Mouse (Mus musculus): ENCODE measurements around the gene Ptpra. TPM values are rescaled to one million over a fixed set of nuclear protein-coding genes. Genes with fewer than 3 reads are reported as not detected.
"Not testable (repeated sequence)": the region's sequence is repeated elsewhere in the genome, so short reads cannot be mapped to it uniquely, and the experiment has no call there.

The Ptpra gene
- total RNA-seq, 2 experiments from 2014 or later = 15.5 to 20.6 TPM

DNA sequence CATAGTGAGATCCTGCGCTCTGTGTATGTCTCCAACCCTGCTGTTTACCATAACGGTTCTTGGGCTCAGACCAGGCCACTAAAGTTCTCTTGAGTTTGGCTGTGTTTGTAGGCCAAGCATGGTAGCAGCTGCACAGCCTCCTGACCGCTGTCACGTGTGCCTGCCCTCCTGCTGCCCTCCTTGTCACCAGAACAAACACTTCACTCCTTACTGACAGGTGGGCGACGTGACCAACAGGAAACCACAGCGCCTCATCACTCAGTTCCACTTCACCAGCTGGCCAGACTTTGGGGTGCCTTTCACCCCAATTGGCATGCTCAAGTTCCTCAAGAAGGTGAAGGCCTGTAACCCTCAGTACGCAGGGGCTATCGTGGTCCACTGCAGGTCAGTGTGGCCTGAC lies 90.2 kb downstream of the Ptpra start:
- DNase-seq = no peak
- intact Hi-C loops (cut with DNase I) = no loop called here

DNA sequence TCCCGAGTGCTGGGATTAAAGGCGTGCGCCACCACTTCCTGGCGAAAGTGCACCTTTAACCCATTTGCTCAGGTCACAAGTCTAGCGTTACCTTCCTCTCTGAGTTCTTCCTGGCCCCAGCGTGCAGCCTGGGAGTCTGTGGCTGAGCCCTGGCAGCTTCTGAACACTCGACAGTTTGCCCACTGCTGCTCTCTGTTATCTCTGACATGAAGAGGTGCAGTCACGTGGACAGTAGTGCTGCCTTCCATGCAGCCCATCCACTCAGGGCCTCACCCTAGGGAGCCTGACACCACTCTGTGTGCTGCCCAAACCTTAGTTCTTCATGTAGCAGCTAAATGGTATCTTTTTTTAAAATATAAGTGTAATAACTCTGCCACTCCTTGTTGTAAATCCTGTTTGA lies 96.9 kb downstream of the Ptpra start:
- intact Hi-C loops (cut with DNase I) = no loop called here
- DNase-seq = no peak

GRCm38 (mm10) chr2:130554841-130555240 lies 104.8 kb downstream of the Ptpra start:
- DNase-seq = no peak
- intact Hi-C loops (cut with DNase I) = no loop called here

- DNase-seq = no peak
- intact Hi-C loops (cut with DNase I) = no loop called here
These were observed 106.2 kb downstream of the Ptpra start for GRCm38 (mm10) chr2:130556292-130556691.

- intact Hi-C loops (cut with DNase I) = no loop called here
- DNase-seq = no peak
These were observed 107.4 kb downstream of the Ptpra start for GRCm38 (mm10) chr2:130557462-130557861.

DNA sequence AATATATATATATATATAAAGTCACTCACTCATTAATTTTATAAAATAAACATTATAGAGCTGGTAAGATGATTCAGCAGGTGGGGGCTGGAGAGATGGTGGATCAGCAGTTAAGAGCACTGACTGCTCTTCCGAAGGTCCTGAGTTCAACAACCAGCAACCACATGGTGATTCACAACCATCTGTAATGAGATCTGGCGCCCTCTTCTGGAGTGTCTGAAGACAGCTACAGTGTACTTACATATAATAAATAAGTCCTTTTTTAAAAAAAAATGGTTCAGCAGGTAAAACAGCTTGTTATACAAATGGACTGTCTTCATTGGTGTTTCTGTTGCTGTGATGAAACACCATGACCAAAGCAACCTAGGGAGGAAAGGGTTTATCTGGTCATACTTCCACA lies 107.9 kb downstream of the Ptpra start:
- DNase-seq = no peak
- intact Hi-C loops (cut with DNase I) = no loop called here

GRCm38 (mm10) chr2:130563212-130564055 lies 113.4 kb downstream of the Ptpra start, which contains the start of gene Mrps26:
Gene Mrps26, plus strand, starts transcription at chr2:130563742.
- DNase-seq = peak; percentile 82 to 91
- intact Hi-C loops (cut with DNase I) = loop anchor here (5.0 kb wide), 1 partner anchor 34 kb away; no protein-coding TSS in a partner anchor

DNA sequence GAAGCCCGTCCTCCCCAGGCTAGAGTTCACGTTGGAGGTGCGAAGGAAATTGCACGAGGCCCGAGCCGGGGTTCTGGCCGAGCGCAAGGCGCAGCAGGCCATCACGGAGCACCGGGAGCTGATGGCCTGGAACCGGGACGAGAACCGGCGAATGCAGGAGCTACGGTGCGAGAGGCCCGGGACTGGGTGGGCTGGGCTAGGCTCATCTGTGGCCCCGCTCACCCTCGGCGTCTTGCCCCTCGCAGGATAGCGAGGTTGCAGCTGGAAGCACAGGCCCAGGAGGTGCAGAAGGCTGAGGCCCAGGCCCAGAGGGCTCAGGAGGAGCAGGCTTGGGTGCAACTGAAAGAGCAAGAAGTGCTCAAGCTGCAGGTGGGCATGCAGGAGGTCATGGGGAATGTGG lies 114.0 kb downstream of the Ptpra start:
- intact Hi-C loops (cut with DNase I) = loop anchor here (5.0 kb wide), 1 partner anchor 33 kb away; no protein-coding TSS in a partner anchor
- no peak for DNase-seq

GRCm38 (mm10) chr2:130564983-130565382 lies 114.9 kb downstream of the Ptpra start:
- intact Hi-C loops (cut with DNase I) = loop anchor here (5.0 kb wide), 1 partner anchor 32 kb away; no protein-coding TSS in a partner anchor
- DNase-seq = no peak

DNA sequence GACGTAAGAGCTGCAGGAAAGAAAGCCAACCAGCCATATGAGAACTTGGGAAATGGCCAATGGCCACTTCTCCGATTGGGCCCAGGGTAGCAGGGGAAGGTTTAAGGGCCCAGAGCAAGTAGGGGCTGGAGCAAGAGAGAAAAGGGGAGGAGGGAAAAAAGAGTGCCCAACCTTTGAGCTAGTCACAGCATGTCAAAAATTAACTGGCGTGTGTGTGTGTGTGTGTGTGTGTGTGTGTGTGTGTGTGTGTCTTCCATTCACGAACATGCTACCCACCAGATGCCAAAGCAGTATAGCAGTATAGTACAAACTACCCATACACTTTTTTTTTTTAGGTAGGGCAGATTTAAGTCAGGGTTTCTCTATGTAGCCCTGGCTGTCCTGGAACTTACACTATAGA lies 118.8 kb downstream of the Ptpra start:
- intact Hi-C loops (cut with DNase I) = no loop called here

GRCm38 (mm10) chr2:130569926-130570325 lies 119.8 kb downstream of the Ptpra start:
- intact Hi-C loops (cut with DNase I) = no loop called here
- DNase-seq = no peak

More for the DNA sequence above, 118.8 kb downstream of the Ptpra start:
- no peak for DNase-seq

DNA sequence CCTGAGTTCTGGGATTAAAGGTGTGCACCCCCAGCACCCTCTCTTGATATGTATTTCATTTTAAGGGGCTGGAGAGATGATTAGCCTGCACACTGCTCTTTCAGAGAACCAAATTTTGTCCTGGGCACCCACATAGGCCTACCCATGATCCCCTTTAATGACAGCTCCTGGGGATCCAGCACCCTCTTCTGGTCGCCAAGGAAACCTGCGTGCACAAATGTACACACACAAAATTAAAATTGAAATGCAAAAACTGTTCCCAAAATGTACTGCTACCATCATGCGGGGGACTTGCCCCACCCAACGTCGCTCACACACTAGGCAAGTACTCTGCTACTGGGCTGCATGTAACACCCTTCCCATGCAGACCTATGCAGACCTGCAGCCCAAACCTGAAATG lies 124.9 kb downstream of the Ptpra start:
- no peak for DNase-seq
- intact Hi-C loops (cut with DNase I) = no loop called here

DNA sequence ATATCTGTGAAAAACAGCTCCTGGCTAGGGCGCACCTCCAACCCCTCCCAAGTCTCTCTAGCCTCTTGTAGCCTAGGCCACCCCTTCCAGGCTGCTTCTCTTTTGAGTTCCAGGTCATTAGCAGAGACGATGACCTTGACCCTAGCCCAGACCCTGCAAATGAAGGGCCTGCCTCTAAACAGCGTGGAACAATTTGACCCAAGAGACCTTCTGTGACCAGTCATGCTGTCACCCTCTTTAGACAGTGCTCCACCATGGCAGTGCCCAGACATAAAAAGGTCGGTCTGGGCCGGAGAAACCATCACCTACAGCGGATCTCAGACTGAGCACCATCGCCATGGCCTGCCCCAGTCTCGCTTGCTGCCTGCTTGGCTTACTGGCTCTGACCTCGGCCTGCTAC lies 125.8 kb downstream of the Ptpra start, which contains the start of gene Oxt:
TSS of gene Oxt (plus strand) at position 301 of the 400 bp plus-strand sequence.
- intact Hi-C loops (cut with DNase I) = no loop called here
- no peak for DNase-seq

DNA sequence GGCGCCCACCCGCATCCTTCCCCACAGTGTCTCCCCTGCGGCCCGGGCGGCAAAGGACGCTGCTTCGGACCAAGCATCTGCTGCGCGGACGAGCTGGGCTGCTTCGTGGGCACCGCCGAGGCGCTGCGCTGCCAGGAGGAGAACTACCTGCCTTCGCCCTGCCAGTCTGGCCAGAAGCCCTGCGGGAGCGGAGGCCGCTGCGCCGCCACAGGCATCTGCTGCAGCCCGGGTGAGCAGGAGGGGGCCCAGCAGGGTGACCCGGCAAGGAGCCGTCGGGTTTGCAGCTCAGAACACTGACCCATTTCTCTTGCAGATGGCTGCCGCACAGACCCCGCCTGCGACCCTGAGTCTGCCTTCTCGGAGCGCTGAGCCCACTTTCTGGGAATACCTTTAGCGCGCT lies 126.5 kb downstream of the Ptpra start:
- DNase-seq; intact Hi-C loops (cut with DNase I): not testable (repeated sequence)

- intact Hi-C loops (cut with DNase I) = no loop called here
- no peak for DNase-seq
These were observed 126.9 kb downstream of the Ptpra start for GRCm38 (mm10) chr2:130577021-130577420.

GRCm38 (mm10) chr2:130577632-130578031 lies 127.6 kb downstream of the Ptpra start:
- intact Hi-C loops (cut with DNase I) = no loop called here
- DNase-seq = peak in 1 of 2 experiments; percentile 30

DNA sequence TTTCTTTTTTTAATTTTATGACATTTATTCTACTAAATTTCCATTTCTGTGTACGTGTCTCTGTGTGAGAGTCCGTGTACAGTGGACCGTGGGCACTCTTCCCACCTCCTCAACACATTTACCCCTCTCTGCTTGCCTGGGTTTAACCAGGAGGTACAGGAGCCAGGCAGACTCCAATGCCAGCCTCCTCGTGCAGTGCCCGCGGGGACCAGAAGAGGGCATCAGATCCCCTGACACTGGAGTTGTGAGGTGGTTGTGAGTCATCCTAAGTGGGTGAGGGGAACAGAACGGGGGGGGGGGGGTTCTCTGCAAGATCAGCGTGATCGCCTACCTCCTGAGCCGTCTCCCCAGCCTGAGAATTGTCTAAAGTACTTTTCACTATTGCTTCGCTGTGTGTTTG lies 128.1 kb downstream of the Ptpra start:
- peak; percentile 34 to 54 for DNase-seq
- intact Hi-C loops (cut with DNase I) = no loop called here

GRCm38 (mm10) chr2:130579791-130580190 lies 129.7 kb downstream of the Ptpra start:
- no peak for DNase-seq
- intact Hi-C loops (cut with DNase I) = no loop called here

DNA sequence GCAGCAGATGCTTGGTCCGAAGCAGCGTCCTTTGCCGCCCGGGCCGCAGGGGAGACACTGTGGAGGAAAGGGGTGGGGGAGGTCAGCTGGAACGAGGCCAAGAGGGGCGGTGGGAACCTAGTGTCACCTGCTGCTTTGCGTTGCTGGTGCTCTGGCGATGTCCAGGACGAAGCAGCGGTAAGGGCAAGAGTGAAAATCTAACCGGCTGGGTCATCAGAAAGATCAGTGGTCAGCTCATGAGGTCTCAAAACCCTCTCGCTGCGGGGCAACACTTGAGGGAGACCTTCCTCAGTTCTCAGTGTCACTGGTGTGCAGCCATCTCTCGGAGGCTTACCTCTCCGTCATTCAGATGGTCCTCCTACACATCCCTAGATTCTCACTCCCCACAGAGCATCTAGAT lies 131.1 kb downstream of the Ptpra start:
- intact Hi-C loops (cut with DNase I) = no loop called here
- DNase-seq = no peak

DNA sequence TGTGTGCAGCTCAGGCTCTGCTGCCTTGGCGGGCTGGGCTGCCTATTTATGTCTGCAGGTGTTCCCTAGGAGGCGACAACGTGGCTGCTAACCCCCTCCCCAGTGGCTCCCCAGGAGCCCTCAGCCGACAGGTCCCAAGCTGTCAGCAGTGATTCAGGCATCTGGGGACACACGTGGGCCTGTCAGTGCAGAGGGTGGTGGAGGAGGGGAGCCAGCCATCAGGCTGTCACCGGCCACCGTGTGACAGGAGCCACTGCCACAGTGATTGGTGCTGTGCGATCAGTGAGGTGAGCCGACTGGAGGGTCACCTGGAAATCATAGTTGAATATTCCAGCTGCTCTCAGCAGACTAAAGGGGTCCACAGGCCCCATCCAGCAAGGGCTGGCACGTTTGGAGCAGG lies 132.5 kb downstream of the Ptpra start, which contains the start of gene Avp:
TSS of gene Avp (minus strand) at position 3 of the 400 bp plus-strand sequence.
- intact Hi-C loops (cut with DNase I) = no loop called here
- DNase-seq = no peak

DNA sequence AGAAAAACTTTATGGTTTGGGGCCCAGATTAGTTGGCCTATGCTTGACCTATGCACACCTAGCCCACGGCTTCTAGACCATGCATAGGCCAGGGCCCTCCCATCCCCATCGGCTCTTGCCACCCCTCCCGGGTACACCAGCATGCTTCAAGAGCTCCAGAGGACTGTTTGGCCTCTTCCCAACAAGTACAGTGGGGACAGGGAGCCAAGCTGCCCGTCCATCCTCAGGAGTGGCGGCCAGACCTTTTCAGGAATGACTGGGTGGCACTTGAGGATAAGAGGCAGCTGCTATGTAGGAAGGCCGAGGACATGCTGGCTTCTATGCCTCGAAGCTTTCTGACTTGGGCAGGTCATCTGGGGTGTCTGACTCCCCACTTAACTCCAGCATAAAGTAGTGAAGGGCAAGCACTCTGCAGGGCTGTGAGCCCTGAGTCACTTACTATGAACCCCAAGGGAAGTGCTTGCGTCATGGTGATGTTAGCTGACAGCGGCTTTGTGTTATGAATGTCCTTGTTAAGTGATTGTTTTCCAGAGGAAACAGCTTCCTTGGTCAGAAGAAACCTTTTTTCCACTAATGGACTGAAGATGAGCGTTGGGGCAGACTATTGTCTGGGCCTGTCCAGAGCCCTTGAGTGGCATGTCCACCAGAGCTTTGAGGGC lies 134.0 kb downstream of the Ptpra start:
- no peak for DNase-seq
- intact Hi-C loops (cut with DNase I) = no loop called here
